Mouse (Mus musculus) MEL (cell line): ENCODE measurements around the gene Prss12.

Source experiments
- CTCF ChIP-seq, 3 experiments: IDR thresholded peaks in 2 of 3; conservative IDR thresholded peaks in 1 of 3; 2 replicates each; pipeline ENCODE4 v1.5.1; 2011 to 2012; ENCODE audit warnings: low read length in 3 of 3, low read depth in 2 of 3, mild to moderate bottlenecking in 2 of 3, improper control_type of control experiment in 1 of 3, inconsistent platforms in 1 of 3, mixed read lengths in 1 of 3, moderate library complexity in 1 of 3; ENCODE audit not compliant: control insufficient read depth in 1 of 3, insufficient read depth in 1 of 3, poor library complexity in 1 of 3, severe bottlenecking in 1 of 3
- EP300 ChIP-seq, 2 experiments: IDR thresholded peaks; 2 replicates each; pipeline ENCODE4 v1.6.1; 2011; ENCODE audit warnings: improper control_type of control experiment in 2 of 2, low read length in 2 of 2, low read depth in 1 of 2, mild to moderate bottlenecking in 1 of 2
- GATA1 ChIP-seq: IDR thresholded peaks from 2 replicates; pipeline ENCODE4 v1.6.1; 2011; ENCODE audit warnings: low read depth, low read length, improper control_type of control experiment
- HCFC1 ChIP-seq: IDR thresholded peaks from 2 replicates; pipeline ENCODE4 v1.6.1; 2012; ENCODE audit warnings: low read depth, mild to moderate bottlenecking, inconsistent platforms, low read length, improper control_type of control experiment, moderate library complexity
- MAFK ChIP-seq: IDR thresholded peaks from 2 replicates; pipeline ENCODE4 v1.6.1; 2011; ENCODE audit warnings: low read depth, mild to moderate bottlenecking, low read length, improper control_type of control experiment, borderline replicate concordance
- MEF2A ChIP-seq: IDR thresholded peaks from 2 replicates; pipeline ENCODE4 v1.6.1; 2014; ENCODE audit warnings: low read depth, mild to moderate bottlenecking, inconsistent platforms, low read length, improper control_type of control experiment; ENCODE audit not compliant: poor library complexity, insufficient replicate concordance, severe bottlenecking; ENCODE audit errors: extremely low read depth
- POLR2A ChIP-seq, 2 experiments: IDR thresholded peaks; 2 replicates each; pipeline ENCODE4 v1.6.1; 2011 to 2012; ENCODE audit warnings: low read length in 2 of 2, mild to moderate bottlenecking in 2 of 2, control low read depth in 1 of 2, improper control_type of control experiment in 1 of 2, low read depth in 1 of 2, moderate library complexity in 1 of 2; ENCODE audit not compliant: control insufficient read depth in 1 of 2, insufficient read depth in 1 of 2, poor library complexity in 1 of 2
- SIN3A ChIP-seq: IDR thresholded peaks from 2 replicates; pipeline ENCODE4 v1.6.1; 2012; ENCODE audit warnings: low read length, improper control_type of control experiment, inconsistent platforms

DNA sequence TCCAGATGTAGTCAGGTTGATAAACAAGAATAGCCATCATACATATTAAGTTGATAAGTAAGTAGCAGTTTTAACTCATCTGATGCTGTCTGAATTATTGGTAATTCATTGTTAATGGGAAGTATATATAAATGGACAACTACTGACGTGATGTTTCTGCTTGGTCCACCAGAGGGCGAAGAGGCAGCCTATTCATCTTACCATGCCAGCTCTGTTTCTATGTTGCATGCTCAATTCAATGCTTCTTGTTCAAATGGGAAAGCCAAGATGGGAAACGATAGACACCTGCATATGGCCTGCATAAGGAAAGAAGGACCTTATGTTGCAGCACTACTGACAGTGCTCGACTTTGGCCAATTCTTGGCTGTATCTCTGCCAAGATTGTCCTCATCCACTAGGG is 70.1 kb downstream of the Prss12 start:
- TF ChIP-seq SIN3A (no peak), GATA1 (no peak), CTCF (IDR thresholded peaks at IDR 0.05 in 2 of 3, conservative IDR thresholded peaks at IDR 0.05 in 1 of 3; ENCODE audit: control insufficient read depth in 1 of 3, insufficient read depth in 1 of 3, low read depth in 2 of 3, low read length in 3 of 3, poor library complexity in 1 of 3, severe bottlenecking in 1 of 3) (peak; percentile 66 to 80 (median 69)), MEF2A (no peak), POLR2A (IDR thresholded peaks at IDR 0.05; ENCODE audit: control insufficient read depth in 1 of 2, insufficient read depth in 1 of 2, low read depth in 1 of 2, low read length in 2 of 2, poor library complexity in 1 of 2) (no peak), HCFC1 (no peak), EP300 (IDR thresholded peaks at IDR 0.05; ENCODE audit: low read depth in 1 of 2, low read length in 2 of 2) (no peak), MAFK (no peak)
